Mouse (Mus musculus): ENCODE results near the gene Zfp36l1. TPM values are rescaled to one million over a fixed set of nuclear protein-coding genes. Genes with fewer than 3 reads are reported as not detected.
A peak's percentile ranks its signal among the peaks of the same experiment; 100 is the strongest.

The Zfp36l1 gene
- polyA plus RNA-seq, 2 experiments from 2014 or later: 139 to 188 TPM

- peak; percentile 60 for ATAC-seq
These were observed 17.9 kb upstream of the Zfp36l1 start for GRCm38 (mm10) chr12:80130558-80131358.

- no peak for ATAC-seq
These were observed 16.7 kb upstream of the Zfp36l1 start for GRCm38 (mm10) chr12:80129531-80129930.

- ATAC-seq: no peak
These were observed 14.5 kb upstream of the Zfp36l1 start for GRCm38 (mm10) chr12:80127191-80127762.

- no peak for ATAC-seq
These were observed 12.5 kb upstream of the Zfp36l1 start for GRCm38 (mm10) chr12:80125316-80125715.

GRCm38 (mm10) chr12:80124756-80125155 is 11.9 kb upstream of the Zfp36l1 start:
- ATAC-seq: no peak

- ATAC-seq: no peak
These were observed 11.4 kb upstream of the Zfp36l1 start for GRCm38 (mm10) chr12:80124211-80124610.

- no peak for ATAC-seq
These were observed 10.5 kb upstream of the Zfp36l1 start for GRCm38 (mm10) chr12:80123227-80123803.

GRCm38 (mm10) chr12:80121438-80121837 is 8.6 kb upstream of the Zfp36l1 start:
- no peak for ATAC-seq

- ATAC-seq: no peak
These were observed 5.8 kb upstream of the Zfp36l1 start for GRCm38 (mm10) chr12:80118588-80118987.

- ATAC-seq: no peak
These were observed 3.6 kb upstream of the Zfp36l1 start for GRCm38 (mm10) chr12:80116206-80117112.

- ATAC-seq: no peak
These were observed 3.0 kb upstream of the Zfp36l1 start for GRCm38 (mm10) chr12:80115863-80116194.

GRCm38 (mm10) chr12:80115142-80115862 is 2.5 kb upstream of the Zfp36l1 start:
- ATAC-seq: peak; percentile 35

GRCm38 (mm10) chr12:80114892-80115141 is 2.0 kb upstream of the Zfp36l1 start:
- ATAC-seq: no peak

GRCm38 (mm10) chr12:80114031-80114891 is 1.4 kb upstream of the Zfp36l1 start:
- ATAC-seq: peak; percentile 4

GRCm38 (mm10) chr12:80113586-80114021 is 791 bp upstream of the Zfp36l1 start:
- no peak for ATAC-seq

- ATAC-seq: no peak
These were observed 647 bp downstream of the Zfp36l1 start for GRCm38 (mm10) chr12:80112071-80112660.

GRCm38 (mm10) chr12:80111131-80112070 is 1.4 kb downstream of the Zfp36l1 start:
- no peak for ATAC-seq

- no peak for ATAC-seq
These were observed 2.3 kb downstream of the Zfp36l1 start for GRCm38 (mm10) chr12:80110546-80110870.

GRCm38 (mm10) chr12:80109753-80110545 is 2.9 kb downstream of the Zfp36l1 start:
- ATAC-seq: no peak
